Mouse (Mus musculus): Measurements from ENCODE around the gene Tmcc3. TPM values are rescaled to one million over a fixed set of nuclear protein-coding genes. Genes with fewer than 3 reads are reported as not detected.

Tmcc3 gene
- polyA plus RNA-seq, 1 experiment from 2014 or later: 7.5 TPM

DNA sequence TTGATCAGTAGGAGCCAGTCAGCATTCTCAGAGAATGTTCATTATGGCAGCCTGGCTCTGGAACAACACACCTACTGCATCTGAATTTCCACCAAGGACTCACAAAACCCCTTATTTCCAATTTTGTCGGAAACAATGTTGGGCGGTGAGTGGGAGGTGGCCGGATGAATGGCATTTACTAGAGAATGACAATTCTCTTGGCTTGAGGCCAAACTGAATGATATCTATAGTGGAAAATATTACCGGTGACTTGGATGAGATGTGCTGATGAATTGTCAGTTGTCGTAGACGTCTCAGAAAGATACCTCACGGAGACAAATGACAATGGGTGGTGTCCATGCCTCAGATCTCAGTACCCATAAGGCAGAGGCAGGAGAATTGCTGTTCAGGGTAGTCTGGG is 133.4 kb downstream of the Tmcc3 start:
- Histone ChIP-seq H3K27ac (no peak overlapping the region), H3K4me3 (no peak overlapping the region), H3K4me1 (replicated peaks) (peaks cover 16% of the 10 kb centered on the region), H3K9ac (no peak overlapping the region), H3K9me3 (no peaks in the 10 kb centered on the region), H3K36me3 (no peaks in the 10 kb centered on the region), H3K4me2 (no peak overlapping the region), H3K27me3 (no peaks in the 10 kb centered on the region)
- WGBS: 86% methylated on average over 7 of the region's 7 CpGs
- no peak for ATAC-seq (ENCODE audit: low FRiP score)

DNA sequence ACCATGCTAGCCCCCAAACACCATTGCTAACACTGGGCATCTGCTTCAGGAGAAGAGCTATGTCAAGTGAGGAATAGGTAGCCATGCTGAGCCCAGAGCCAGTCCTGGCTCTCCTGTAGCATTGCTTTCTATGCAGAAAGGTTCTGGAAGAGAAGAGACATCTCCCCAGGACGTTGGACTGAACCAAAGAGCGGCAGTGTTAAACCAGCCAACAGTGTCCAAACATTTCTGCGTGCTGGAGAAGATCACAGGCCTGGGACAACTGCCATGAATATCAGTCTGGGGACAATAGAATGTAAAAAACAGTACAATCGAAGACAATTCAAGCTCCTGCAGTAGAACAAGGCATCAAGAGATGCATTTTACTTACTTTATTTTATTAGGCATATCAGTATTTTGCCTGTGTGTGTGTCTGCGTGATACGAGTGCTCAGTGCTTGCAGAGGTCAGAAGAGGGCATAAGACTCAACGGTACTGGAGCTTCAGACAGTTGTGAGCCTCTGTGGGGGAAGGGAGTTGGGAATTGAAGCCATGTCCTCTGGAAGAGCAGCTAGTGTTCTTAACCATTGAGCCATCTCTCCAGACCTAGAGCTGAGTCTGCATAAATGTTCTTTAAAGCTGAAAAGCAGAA is 134.7 kb downstream of the Tmcc3 start:
- Histone ChIP-seq H3K27ac (no peak overlapping the region), H3K9ac (no peak overlapping the region), H3K27me3 (no peaks in the 10 kb centered on the region), H3K9me3 (no peaks in the 10 kb centered on the region), H3K4me2 (no peak overlapping the region), H3K36me3 (no peaks in the 10 kb centered on the region), H3K4me3 (no peak overlapping the region), H3K4me1 (replicated peaks) (peaks cover 16% of the 10 kb centered on the region)
- no peak for ATAC-seq (ENCODE audit: low FRiP score)
- 76% methylated on average over 7 of the region's 7 CpGs for WGBS

DNA sequence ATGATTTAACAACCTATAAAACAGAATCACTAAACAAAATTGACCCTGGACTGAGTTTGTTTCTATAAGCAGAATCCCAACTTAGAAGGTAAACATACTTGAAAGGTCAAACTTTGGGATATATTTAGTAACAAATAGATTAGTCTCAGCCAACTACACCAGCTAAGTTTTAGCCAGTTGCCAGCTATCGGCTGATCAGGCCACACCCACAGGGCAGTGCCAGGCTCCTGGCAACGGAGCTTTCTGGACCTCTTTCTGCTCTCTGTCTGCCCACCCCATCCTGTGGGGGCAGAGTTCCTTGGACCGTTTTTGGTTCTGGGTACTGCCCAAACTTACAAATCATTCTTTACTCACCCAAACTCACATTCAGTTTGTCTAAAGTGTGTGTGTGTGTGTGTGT is 137.9 kb downstream of the Tmcc3 start:
- no peak for ATAC-seq (ENCODE audit: low FRiP score)
- no peaks in the 10 kb centered on the region for H3K27me3 ChIP-seq
- H3K9ac ChIP-seq: no peak overlapping the region
- 63% methylated on average over 3 of the region's 3 CpGs for WGBS
- no peak overlapping the region for H3K4me2 ChIP-seq
- H3K4me3 ChIP-seq: no peak overlapping the region
- no peaks in the 10 kb centered on the region; the same call in 1 of the 2 replicates for H3K4me1 ChIP-seq (replicated peaks)
- no peaks in the 10 kb centered on the region for H3K9me3 ChIP-seq
- no peak overlapping the region for H3K27ac ChIP-seq
- no peaks in the 10 kb centered on the region for H3K36me3 ChIP-seq

DNA sequence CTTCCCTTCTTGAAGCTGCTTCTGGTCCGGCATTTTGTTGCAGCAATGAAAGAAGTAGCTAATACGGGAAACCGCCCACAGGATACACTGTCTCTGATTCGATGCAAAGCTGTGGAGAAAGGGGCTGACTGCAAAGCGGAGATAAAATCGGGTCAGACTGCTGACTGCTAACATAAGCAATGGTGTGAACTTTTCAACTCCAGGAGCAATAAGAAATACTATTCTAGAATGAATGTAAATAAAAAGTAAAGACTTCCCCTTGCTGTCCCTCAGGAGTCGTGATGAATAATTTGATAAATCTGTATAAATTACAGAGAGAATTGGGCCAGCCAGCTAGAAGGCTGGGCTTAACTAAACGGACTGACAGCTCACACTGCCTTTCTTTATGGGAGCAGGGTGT is 139.0 kb downstream of the Tmcc3 start:
- H3K36me3 ChIP-seq: no peaks in the 10 kb centered on the region
- 54% methylated on average over 8 of the region's 8 CpGs for WGBS
- no peaks in the 10 kb centered on the region for H3K9me3 ChIP-seq
- no peaks in the 10 kb centered on the region for H3K27me3 ChIP-seq
- no peak overlapping the region for H3K27ac ChIP-seq
- no peak overlapping the region for H3K4me3 ChIP-seq
- H3K4me1 ChIP-seq (replicated peaks): no peaks in the 10 kb centered on the region; the same call in 1 of the 2 replicates
- no peak for ATAC-seq (ENCODE audit: low FRiP score)
- no peak overlapping the region for H3K9ac ChIP-seq
- H3K4me2 ChIP-seq: no peak overlapping the region

DNA sequence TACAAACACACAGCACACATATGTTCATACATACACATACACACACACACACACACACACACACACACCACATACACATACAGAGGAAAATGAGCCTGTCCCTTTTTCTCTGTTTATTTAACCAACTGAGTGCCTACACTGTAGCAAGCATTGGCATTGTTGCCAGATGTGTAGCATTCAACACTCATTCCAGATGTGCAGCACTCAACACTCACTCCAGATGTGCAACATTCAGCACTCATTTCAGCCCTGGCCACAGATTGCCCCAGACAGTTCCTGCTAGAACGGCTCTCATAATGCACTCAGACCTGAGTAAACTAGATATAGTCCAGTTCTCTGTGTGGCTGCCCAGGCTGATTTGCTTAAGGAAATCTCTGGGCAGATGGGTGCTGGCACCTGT is 145.7 kb downstream of the Tmcc3 start:
- ATAC-seq (ENCODE audit: low FRiP score): no peak
- Histone ChIP-seq H3K27ac (no peak overlapping the region), H3K4me1 (replicated peaks) (0 out of 2 replicates have a peak, but pooled peaks cover 3% of the 10 kb centered on the region), H3K27me3 (no peaks in the 10 kb centered on the region), H3K9me3 (no peaks in the 10 kb centered on the region), H3K4me3 (no peak overlapping the region), H3K9ac (no peak overlapping the region), H3K4me2 (no peak overlapping the region), H3K36me3 (no peaks in the 10 kb centered on the region)
- WGBS: 70% methylated on average over 1 of the region's 1 CpGs

DNA sequence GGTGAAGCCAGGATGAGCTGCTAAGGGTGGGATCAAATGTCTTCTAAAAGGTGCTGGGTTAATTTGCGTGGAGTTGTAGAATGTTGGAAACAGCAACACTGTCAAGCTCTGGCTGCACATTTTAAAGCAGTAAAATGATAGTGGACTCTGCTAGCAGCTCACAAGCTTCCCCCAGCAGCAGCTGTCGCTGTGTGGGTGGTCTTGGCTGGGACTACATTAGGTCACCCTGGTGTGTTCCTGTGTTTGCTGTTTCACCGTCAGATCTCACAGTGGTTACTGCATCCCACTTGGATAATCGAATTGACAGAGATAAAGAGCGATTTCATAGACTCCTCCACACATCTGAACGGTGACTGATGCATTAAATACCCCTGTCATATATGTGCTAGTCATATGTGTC is 146.9 kb downstream of the Tmcc3 start:
- H3K4me3 ChIP-seq: no peak overlapping the region
- no peaks in the 10 kb centered on the region for H3K27me3 ChIP-seq
- 65% methylated on average over 6 of the region's 6 CpGs for WGBS
- no peak overlapping the region for H3K9ac ChIP-seq
- H3K36me3 ChIP-seq: no peaks in the 10 kb centered on the region
- no peak overlapping the region for H3K4me2 ChIP-seq
- H3K27ac ChIP-seq: no peak overlapping the region
- 0 out of 2 replicates have a peak, but pooled peaks cover 3% of the 10 kb centered on the region for H3K4me1 ChIP-seq (replicated peaks)
- H3K9me3 ChIP-seq: no peaks in the 10 kb centered on the region
- ATAC-seq (ENCODE audit: low FRiP score): no peak

DNA sequence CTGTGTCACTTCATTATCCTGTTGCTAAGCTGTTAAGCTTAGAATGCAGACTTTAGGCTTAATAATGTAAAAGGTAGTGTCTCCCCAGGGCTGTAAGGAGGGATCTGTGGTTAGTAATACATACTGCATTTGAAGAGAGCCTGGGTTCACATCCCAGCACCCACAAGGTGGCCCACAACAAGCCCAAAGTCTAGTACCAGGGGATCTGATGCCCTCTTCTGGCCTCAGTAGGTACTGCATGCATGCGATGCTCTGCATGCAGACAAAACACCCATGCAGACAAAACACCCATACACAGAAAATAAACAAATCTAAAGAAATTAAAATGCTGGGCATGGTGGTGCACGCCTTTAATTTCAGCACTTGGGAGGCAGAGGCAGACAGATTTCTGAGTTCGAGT is 149.6 kb downstream of the Tmcc3 start:
- WGBS: 85% methylated on average over 3 of the region's 3 CpGs
- Histone ChIP-seq H3K4me2 (no peak overlapping the region), H3K9ac (no peak overlapping the region), H3K4me1 (replicated peaks) (0 out of 2 replicates have a peak, but pooled peaks cover 3% of the 10 kb centered on the region), H3K4me3 (no peak overlapping the region), H3K27me3 (no peaks in the 10 kb centered on the region), H3K36me3 (no peaks in the 10 kb centered on the region), H3K27ac (no peak overlapping the region), H3K9me3 (no peaks in the 10 kb centered on the region)
- ATAC-seq (ENCODE audit: low FRiP score): no peak

DNA sequence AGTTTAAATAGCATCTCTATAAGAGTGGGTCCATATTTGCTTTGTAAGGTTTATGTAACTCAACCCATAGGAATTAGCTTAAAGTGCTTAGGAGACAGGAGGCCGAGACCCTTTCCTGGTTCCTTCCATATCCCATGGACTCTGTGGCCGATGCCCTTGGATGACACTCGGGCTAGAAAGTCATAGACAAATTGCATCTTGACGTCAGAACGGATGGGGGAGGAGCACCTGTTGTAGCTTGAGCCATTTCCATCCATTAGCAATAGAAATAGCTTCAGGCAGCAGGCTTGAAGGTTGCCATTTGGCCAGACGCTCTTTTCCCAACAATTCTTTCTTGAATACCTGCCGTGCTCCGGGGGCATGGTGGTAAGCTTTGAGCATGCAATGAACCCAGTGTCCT is 150.1 kb downstream of the Tmcc3 start:
- H3K27me3 ChIP-seq: no peaks in the 10 kb centered on the region
- WGBS: 79% methylated on average over 8 of the region's 8 CpGs
- no peak overlapping the region for H3K4me2 ChIP-seq
- H3K4me1 ChIP-seq (replicated peaks): 0 out of 2 replicates have a peak, but pooled peaks cover 3% of the 10 kb centered on the region
- H3K9ac ChIP-seq: no peak overlapping the region
- H3K36me3 ChIP-seq: no peaks in the 10 kb centered on the region
- no peak overlapping the region for H3K27ac ChIP-seq
- H3K9me3 ChIP-seq: no peaks in the 10 kb centered on the region
- H3K4me3 ChIP-seq: no peak overlapping the region
- no peak for ATAC-seq (ENCODE audit: low FRiP score)

DNA sequence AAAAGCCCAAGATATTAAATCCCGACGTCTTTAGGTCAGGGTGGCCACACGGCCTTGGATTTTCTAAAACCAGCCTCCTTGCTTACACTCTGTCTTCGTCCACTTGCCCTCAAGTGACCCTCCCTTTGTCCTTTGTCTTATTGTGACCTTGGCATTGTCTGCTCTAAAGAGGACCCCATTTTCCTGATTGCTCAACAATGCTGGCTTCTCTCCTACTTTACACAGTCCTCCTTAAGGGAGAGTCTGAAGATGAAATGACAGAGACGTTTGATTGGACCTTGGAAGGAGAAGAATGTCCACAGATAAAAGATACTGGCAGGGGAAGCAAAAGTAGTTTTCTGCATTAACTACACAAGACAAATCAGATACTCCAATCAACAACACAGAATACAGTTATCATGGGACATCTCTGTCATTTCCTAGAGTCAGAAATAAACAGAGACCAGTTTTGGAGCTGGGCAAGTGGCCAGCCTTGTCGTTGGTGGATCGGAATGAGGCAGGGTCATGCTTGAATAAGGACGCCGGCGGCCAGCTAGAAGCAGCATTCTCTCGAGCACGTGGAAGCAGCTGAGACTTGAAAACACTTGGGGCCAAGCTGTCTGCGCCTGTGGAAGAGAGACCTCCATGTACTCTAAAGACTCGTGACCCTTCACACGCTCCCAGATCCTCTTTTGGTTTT is 150.8 kb downstream of the Tmcc3 start:
- Histone ChIP-seq H3K9ac (no peak overlapping the region), H3K9me3 (no peaks in the 10 kb centered on the region), H3K4me1 (replicated peaks) (0 out of 2 replicates have a peak, but pooled peaks cover 3% of the 10 kb centered on the region), H3K27ac (no peak overlapping the region), H3K4me3 (no peak overlapping the region), H3K36me3 (no peaks in the 10 kb centered on the region), H3K4me2 (no peak overlapping the region), H3K27me3 (no peaks in the 10 kb centered on the region)
- whole genome bisulfite sequencing: 48% methylated on average over 15 of the region's 15 CpGs
- ATAC-seq (ENCODE audit: low FRiP score): no peak

DNA sequence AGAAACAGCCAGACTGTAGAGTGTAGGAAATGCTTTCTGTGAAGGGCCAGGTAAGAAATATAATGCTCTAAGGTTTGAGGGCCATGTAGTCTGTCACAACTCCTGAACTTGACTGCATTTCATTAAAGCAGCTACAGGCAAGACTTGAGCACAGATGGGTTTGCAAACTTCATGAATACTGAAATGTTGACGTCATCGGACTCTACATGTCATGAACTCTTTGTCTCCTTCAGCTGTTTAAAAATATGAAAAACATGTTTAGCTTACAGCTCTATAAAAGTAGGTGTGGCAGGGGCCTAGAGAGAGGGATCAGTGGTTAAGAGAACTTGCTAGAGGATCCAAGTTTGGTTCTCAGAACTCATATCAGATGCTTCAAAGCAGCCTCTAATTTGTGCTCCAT is 151.7 kb downstream of the Tmcc3 start:
- 93% methylated on average over 2 of the region's 2 CpGs for WGBS

DNA sequence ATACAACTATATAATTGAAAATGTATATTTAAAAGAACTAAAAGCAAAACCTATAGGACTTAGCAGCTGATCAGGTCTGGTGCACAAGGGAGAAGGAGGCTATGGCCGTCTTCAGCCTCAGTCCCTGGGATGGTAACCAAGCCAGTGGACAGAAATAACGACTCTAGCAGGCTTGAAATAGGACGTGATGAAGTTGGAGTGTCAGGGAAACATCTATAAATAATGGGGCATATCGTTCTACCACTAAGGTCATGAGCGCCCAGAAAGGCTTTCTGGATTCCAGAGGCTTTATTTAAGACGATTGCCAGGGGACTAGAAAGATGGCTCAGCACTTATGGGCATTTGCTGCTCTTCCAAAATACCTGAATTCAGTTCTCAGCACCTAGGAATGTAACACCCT is 153.9 kb downstream of the Tmcc3 start:
- Histone ChIP-seq H3K9ac (no peak overlapping the region), H3K4me3 (no peak overlapping the region), H3K27me3 (no peaks in the 10 kb centered on the region), H3K4me2 (no peak overlapping the region), H3K9me3 (no peaks in the 10 kb centered on the region), H3K4me1 (replicated peaks) (no peaks in the 10 kb centered on the region), H3K27ac (no peak overlapping the region), H3K36me3 (no peaks in the 10 kb centered on the region)
- no peak for ATAC-seq (ENCODE audit: low FRiP score)
- 86% methylated on average over 6 of the region's 6 CpGs for WGBS

More for the DNA sequence above, 151.7 kb downstream of the Tmcc3 start:
- ATAC-seq (ENCODE audit: low FRiP score): no peak
- H3K27ac ChIP-seq: no peak overlapping the region
- H3K4me2 ChIP-seq: no peak overlapping the region
- H3K27me3 ChIP-seq: no peaks in the 10 kb centered on the region
- no peak overlapping the region for H3K4me3 ChIP-seq
- H3K9me3 ChIP-seq: no peaks in the 10 kb centered on the region
- H3K9ac ChIP-seq: no peak overlapping the region
- H3K4me1 ChIP-seq (replicated peaks): 0 out of 2 replicates have a peak, but pooled peaks cover 3% of the 10 kb centered on the region
- H3K36me3 ChIP-seq: no peaks in the 10 kb centered on the region

DNA sequence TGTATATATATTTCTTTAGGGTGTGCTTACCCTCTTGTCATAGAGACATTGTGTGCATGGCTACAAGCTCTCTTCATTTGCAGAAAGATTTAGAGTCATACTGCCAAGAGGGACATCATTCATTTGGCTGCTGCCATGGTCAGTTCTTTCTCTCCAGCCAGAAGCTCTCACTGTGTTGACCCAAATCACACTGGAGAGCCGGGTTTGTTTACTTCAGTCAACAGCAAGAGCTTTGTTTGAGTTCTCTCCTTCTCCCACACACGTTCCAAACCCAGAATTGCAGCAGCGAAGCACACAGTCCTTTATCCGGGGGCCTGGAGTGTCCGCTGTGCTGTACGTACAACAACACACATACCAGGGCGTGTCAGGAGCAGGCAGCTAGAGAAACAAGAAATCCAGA is 154.6 kb downstream of the Tmcc3 start:
- H3K36me3 ChIP-seq: no peaks in the 10 kb centered on the region
- H3K9me3 ChIP-seq: no peaks in the 10 kb centered on the region
- no peak overlapping the region for H3K4me3 ChIP-seq
- ATAC-seq (ENCODE audit: low FRiP score): no peak
- 79% methylated on average over 7 of the region's 7 CpGs for WGBS
- H3K27ac ChIP-seq: no peak overlapping the region
- no peak overlapping the region for H3K9ac ChIP-seq
- H3K4me1 ChIP-seq (replicated peaks): no peaks in the 10 kb centered on the region
- no peak overlapping the region for H3K4me2 ChIP-seq
- H3K27me3 ChIP-seq: no peaks in the 10 kb centered on the region

DNA sequence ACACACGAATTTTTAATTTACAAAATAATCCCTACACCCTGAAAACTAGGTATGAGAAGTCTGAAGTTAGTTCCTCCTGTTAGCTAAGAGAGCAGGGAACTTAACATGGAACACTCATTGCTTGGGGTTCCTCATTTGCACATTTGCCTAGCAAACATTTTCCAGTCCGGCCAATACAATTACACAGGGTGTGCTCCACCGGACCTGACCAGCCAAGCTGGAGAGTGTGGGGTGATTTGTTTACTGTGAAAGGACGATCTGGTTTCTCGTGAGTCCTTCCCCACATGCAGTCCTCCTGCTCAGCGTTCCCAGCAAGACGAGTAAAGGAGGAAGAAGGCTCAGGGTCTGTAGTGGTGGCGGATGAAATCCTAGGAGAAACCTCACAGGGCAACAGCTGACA is 159.7 kb downstream of the Tmcc3 start:
- 70% methylated on average over 8 of the region's 8 CpGs for WGBS
- H3K9ac ChIP-seq: no peak overlapping the region
- peaks cover 3% of the 10 kb centered on the region; the same call in 1 of the 2 replicates for H3K4me1 ChIP-seq (replicated peaks)
- H3K27ac ChIP-seq: no peak overlapping the region
- H3K36me3 ChIP-seq: no peaks in the 10 kb centered on the region
- ATAC-seq (ENCODE audit: low FRiP score): no peak
- H3K27me3 ChIP-seq: 0 out of 2 replicates have a peak, but pooled peaks cover 3% of the 10 kb centered on the region
- no peaks in the 10 kb centered on the region for H3K9me3 ChIP-seq
- no peak overlapping the region for H3K4me3 ChIP-seq
- H3K4me2 ChIP-seq: no peak overlapping the region

Data from hindbrain, embryonic 13.5 days (tissue).